Mouse (Mus musculus): ENCODE data around the gene Tox4. TPM values are rescaled to one million over a fixed set of nuclear protein-coding genes. Genes with fewer than 3 reads are reported as not detected.
"Not testable (repeated sequence)": the region's sequence is repeated elsewhere in the genome, so short reads cannot be mapped to it uniquely, and the experiment has no call there.

The Tox4 gene
- polyA plus RNA-seq, 1 experiment from 2014 or later, result 55.7 TPM

- under 1% methylated on average over 46 of the region's 46 CpGs for WGBS
- Histone ChIP-seq H3K4me3 (ENCODE audit: low read depth, low read length) (peak within 1 kb of the TSS; percentile 69), H3K9ac (ENCODE audit: low read length) (peak within 1 kb of the TSS; percentile 76), H3K9me3 (replicated peaks; ENCODE audit: control insufficient read depth, low read length) (no peaks in the 10 kb centered on the region), H3K27ac (ENCODE audit: low read depth, low read length) (peak within 1 kb of the TSS; percentile 90), H3K4me1 (ENCODE audit: control insufficient read depth, insufficient read depth, low read length) (peaks cover 6% of the 10 kb centered on the region), H3K4me2 (ENCODE audit: low read length) (peak within 1 kb of the TSS; percentile 78), H3K36me3 (ENCODE audit: control insufficient read depth, insufficient read depth, low read length) (peaks cover 11% of the 10 kb centered on the region), H3K27me3 (replicated peaks; ENCODE audit: control insufficient read depth, insufficient read depth, low read length) (no peaks in the 10 kb centered on the region)
- DNase-seq (ENCODE audit: low spot score) (peak; percentile 98), ATAC-seq (peak; percentile 95)
Measured at GRCm38 (mm10) chr14:52304644-52305271, 25.8 kb downstream of the Tox4 start, which contains the start of gene Mettl3. TSS of gene Mettl3 (minus strand) at chr14:52305128.

GRCm38 (mm10) chr14:52306100-52306499 is 27.2 kb downstream of the Tox4 start:
- Histone ChIP-seq H3K36me3 (ENCODE audit: control insufficient read depth, insufficient read depth, low read length) (peaks cover 2% of the 10 kb centered on the region; the same call in 1 of the 2 replicates), H3K9ac (ENCODE audit: low read length) (no peak overlapping the region), H3K27me3 (replicated peaks; ENCODE audit: control insufficient read depth, insufficient read depth, low read length) (no peaks in the 10 kb centered on the region), H3K4me3 (ENCODE audit: low read depth, low read length) (no peak overlapping the region), H3K9me3 (replicated peaks; ENCODE audit: control insufficient read depth, low read length) (no peaks in the 10 kb centered on the region), H3K27ac (ENCODE audit: low read depth, low read length) (no peak overlapping the region), H3K4me1 (ENCODE audit: control insufficient read depth, insufficient read depth, low read length) (peaks cover 6% of the 10 kb centered on the region), H3K4me2 (ENCODE audit: low read length) (no peak overlapping the region)
- no peak for DNase-seq (ENCODE audit: low spot score)
- no peak for ATAC-seq
- 95% methylated on average over 2 of the region's 2 CpGs for WGBS

DNA sequence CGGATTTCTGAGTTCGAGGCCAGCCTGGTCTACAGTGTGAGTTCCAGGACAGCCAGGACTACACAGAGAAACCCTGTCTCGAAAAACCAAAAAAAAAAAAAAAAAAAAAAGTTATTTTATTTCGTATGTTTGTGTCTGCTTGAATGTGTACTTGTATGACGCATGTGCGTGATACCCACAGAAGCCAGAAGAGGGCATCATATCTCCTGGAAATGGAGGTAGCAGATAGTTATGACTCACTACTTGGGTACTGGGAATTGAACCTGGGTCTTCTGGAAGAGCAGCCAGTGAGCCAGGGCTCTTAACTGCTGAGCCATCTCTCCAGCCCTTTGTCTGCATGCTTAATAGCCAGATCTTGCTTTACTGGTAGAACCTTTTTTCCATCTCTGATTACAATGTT is 31.4 kb downstream of the Tox4 start:
- not testable (repeated sequence) for H3K27ac ChIP-seq (ENCODE audit: low read depth, low read length); ATAC-seq; H3K9ac ChIP-seq (ENCODE audit: low read length); H3K27me3 ChIP-seq (replicated peaks; ENCODE audit: control insufficient read depth, insufficient read depth, low read length); H3K9me3 ChIP-seq (replicated peaks; ENCODE audit: control insufficient read depth, low read length); H3K4me2 ChIP-seq (ENCODE audit: low read length); H3K4me3 ChIP-seq (ENCODE audit: low read depth, low read length); DNase-seq (ENCODE audit: low spot score)
- Histone ChIP-seq H3K4me1 (ENCODE audit: control insufficient read depth, insufficient read depth, low read length) (peaks cover 15% of the 10 kb centered on the region), H3K36me3 (ENCODE audit: control insufficient read depth, insufficient read depth, low read length) (peaks cover 37% of the 10 kb centered on the region)
- WGBS, result 97% methylated on average over 5 of the region's 6 CpGs

DNA sequence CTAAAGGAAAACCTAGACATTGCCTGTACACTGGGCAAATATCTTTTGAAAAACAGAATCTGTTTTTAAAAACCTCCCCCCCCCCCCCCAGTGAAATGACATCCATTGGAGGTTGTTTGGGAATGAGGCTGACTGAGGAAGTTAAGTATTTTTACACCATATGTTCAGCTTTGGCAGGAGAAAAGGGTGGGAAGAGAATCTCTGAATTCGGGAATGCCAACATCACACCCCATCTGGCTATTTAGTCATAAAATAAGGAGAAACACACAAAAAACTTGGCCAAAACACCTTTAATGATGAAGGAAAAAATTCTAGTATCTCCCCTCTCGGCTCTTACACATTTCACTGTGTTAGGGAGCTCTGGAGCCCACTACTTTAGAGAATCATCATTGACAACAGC is 32.0 kb downstream of the Tox4 start:
- 70% methylated on average over 2 of the region's 2 CpGs for WGBS
- Histone ChIP-seq H3K9ac (ENCODE audit: low read length) (no peak overlapping the region), H3K36me3 (ENCODE audit: control insufficient read depth, insufficient read depth, low read length) (peaks cover 37% of the 10 kb centered on the region), H3K4me3 (ENCODE audit: low read depth, low read length) (no peak overlapping the region), H3K27ac (ENCODE audit: low read depth, low read length) (no peak overlapping the region), H3K4me2 (ENCODE audit: low read length) (peak overlapping the region; percentile 4; the same call in 1 of the 2 replicates), H3K9me3 (replicated peaks; ENCODE audit: control insufficient read depth, low read length) (no peaks in the 10 kb centered on the region), H3K27me3 (replicated peaks; ENCODE audit: control insufficient read depth, insufficient read depth, low read length) (no peaks in the 10 kb centered on the region), H3K4me1 (ENCODE audit: control insufficient read depth, insufficient read depth, low read length) (peaks cover 15% of the 10 kb centered on the region)
- DNase-seq (ENCODE audit: low spot score) (peak; percentile 84), ATAC-seq (peak; percentile 16; the same call in 1 of the 2 replicates)

DNA sequence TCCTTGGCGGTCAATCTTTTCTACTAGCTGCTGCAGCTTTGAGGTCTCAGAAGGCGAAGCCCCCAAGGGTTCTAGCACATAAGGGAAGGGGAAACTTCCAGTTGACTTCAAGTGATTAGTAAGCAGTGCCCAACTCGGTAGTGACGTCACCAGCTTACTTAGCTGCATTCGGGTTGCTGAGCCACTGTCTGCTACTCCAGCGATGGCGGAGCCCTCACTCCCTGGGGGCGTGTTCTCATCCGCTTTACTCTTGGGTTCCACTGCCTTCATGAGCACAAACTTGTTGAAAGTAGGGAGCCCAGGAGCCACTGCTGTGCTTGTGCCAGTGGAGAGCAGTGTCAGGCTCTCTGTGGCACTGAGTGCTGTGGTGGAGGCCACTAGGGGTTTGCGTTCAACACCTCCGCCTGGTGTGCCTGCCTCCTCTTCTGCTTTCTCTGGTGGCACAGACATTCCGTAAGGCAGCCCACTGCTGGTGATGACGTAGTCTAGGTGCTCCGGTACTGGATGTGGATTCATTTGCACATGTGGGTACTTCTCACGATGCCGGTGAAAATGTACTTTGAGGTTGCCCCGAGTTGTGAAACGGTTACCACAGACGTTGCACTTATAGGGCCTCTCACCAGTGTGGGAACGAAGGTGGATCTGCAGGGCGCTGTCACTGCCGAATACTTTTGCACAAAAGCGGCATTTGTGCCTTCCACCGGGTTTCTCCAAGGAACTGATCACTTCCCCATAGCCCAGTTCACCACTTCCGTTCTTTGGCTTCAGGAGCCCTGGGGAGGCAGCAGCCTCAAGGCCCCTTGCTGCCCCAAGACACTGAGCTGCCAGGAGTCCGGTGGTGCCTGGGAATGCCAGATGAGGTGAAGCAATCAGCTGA is 35.2 kb downstream of the Tox4 start:
- Histone ChIP-seq H3K4me1 (ENCODE audit: control insufficient read depth, insufficient read depth, low read length) (peaks cover 19% of the 10 kb centered on the region), H3K36me3 (ENCODE audit: control insufficient read depth, insufficient read depth, low read length) (peaks cover 37% of the 10 kb centered on the region), H3K9ac (ENCODE audit: low read length) (0 out of 2 replicates have a peak overlapping the region, but pooled peaks have one; percentile 0), H3K27ac (ENCODE audit: low read depth, low read length) (no peak overlapping the region), H3K4me2 (ENCODE audit: low read length) (peak overlapping the region; percentile 82), H3K4me3 (ENCODE audit: low read depth, low read length) (peak overlapping the region; percentile 77; the same call in 1 of the 2 replicates), H3K9me3 (replicated peaks; ENCODE audit: control insufficient read depth, low read length) (no peaks in the 10 kb centered on the region), H3K27me3 (replicated peaks; ENCODE audit: control insufficient read depth, insufficient read depth, low read length) (no peaks in the 10 kb centered on the region)
- 86% methylated on average over 26 of the region's 26 CpGs for WGBS
- DNase-seq (ENCODE audit: low spot score), result no peak
- no peak for ATAC-seq

DNA sequence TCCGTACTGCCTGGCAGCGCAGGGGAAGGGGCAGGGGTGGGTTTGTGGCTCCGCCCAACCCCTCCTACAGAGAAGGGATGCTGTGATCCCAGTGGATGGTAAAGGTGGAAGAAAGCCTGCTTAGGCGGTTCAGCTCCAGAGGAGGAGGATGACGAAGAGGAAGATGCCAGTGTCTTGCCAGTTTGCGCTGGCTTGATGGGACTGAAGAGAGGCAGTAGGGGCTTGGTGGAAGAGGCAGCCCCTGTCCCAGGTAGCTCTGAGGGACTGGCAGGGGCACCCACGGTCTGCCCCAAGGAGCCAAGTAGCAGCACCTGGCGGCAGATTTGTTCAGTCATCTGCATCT is 35.8 kb downstream of the Tox4 start:
- Histone ChIP-seq H3K4me3 (ENCODE audit: low read depth, low read length) (peak overlapping the region; percentile 77), H3K27me3 (replicated peaks; ENCODE audit: control insufficient read depth, insufficient read depth, low read length) (no peaks in the 10 kb centered on the region), H3K4me1 (ENCODE audit: control insufficient read depth, insufficient read depth, low read length) (peaks cover 19% of the 10 kb centered on the region), H3K9ac (ENCODE audit: low read length) (peak overlapping the region; percentile 94), H3K36me3 (ENCODE audit: control insufficient read depth, insufficient read depth, low read length) (peaks cover 37% of the 10 kb centered on the region), H3K27ac (ENCODE audit: low read depth, low read length) (no peak overlapping the region), H3K4me2 (ENCODE audit: low read length) (peak overlapping the region; percentile 82), H3K9me3 (replicated peaks; ENCODE audit: control insufficient read depth, low read length) (no peaks in the 10 kb centered on the region)
- DNase-seq (ENCODE audit: low spot score) (no peak), ATAC-seq (no peak)
- 40% methylated on average over 8 of the region's 8 CpGs for WGBS

- Histone ChIP-seq H3K36me3 (ENCODE audit: control insufficient read depth, insufficient read depth, low read length) (peaks cover 37% of the 10 kb centered on the region), H3K27me3 (replicated peaks; ENCODE audit: control insufficient read depth, insufficient read depth, low read length) (no peaks in the 10 kb centered on the region), H3K9ac (ENCODE audit: low read length) (peak overlapping the region; percentile 94), H3K4me2 (ENCODE audit: low read length) (peak overlapping the region; percentile 82), H3K27ac (ENCODE audit: low read depth, low read length) (peak overlapping the region; percentile 90), H3K9me3 (replicated peaks; ENCODE audit: control insufficient read depth, low read length) (no peaks in the 10 kb centered on the region), H3K4me3 (ENCODE audit: low read depth, low read length) (peak overlapping the region; percentile 77), H3K4me1 (ENCODE audit: control insufficient read depth, insufficient read depth, low read length) (peaks cover 19% of the 10 kb centered on the region)
- DNase-seq (ENCODE audit: low spot score), result no peak
- WGBS, result 6% methylated on average over 17 of the region's 17 CpGs
- ATAC-seq, result no peak; the same call in 1 of the 2 replicates
Measured at GRCm38 (mm10) chr14:52315283-52315780, 36.4 kb downstream of the Tox4 start.

- peaks cover 37% of the 10 kb centered on the region for H3K36me3 ChIP-seq (ENCODE audit: control insufficient read depth, insufficient read depth, low read length)
- H3K9me3 ChIP-seq (replicated peaks; ENCODE audit: control insufficient read depth, low read length), result no peaks in the 10 kb centered on the region
- peak overlapping the region; percentile 94 for H3K9ac ChIP-seq (ENCODE audit: low read length)
- H3K27ac ChIP-seq (ENCODE audit: low read depth, low read length), result peak overlapping the region; percentile 90
- no peaks in the 10 kb centered on the region for H3K27me3 ChIP-seq (replicated peaks; ENCODE audit: control insufficient read depth, insufficient read depth, low read length)
- ATAC-seq (peak; percentile 86), DNase-seq (ENCODE audit: low spot score) (peak; percentile 91)
- under 1% methylated on average over 27 of the region's 41 CpGs for WGBS
- H3K4me3 ChIP-seq (ENCODE audit: low read depth, low read length), result peak overlapping the region; percentile 77
- peak overlapping the region; percentile 82 for H3K4me2 ChIP-seq (ENCODE audit: low read length)
- H3K4me1 ChIP-seq (ENCODE audit: control insufficient read depth, insufficient read depth, low read length), result peaks cover 19% of the 10 kb centered on the region
Measured at GRCm38 (mm10) chr14:52315792-52316440, 37.0 kb downstream of the Tox4 start.
